Mouse (Mus musculus) forebrain, embryonic 15.5 days (tissue): ENCODE measurements around the gene Hist2h2aa1. TPM values are rescaled to one million over a fixed set of nuclear protein-coding genes. Genes with fewer than 3 reads are reported as not detected.
A peak's percentile ranks its signal among the peaks of the same experiment; 100 is the strongest.
"Not testable (repeated sequence)": the region's sequence is repeated elsewhere in the genome, so short reads cannot be mapped to it uniquely, and the experiment has no call there.

Experiments
- ATAC-seq: fragments of 200-750 bp; cut with Nextera tagmentation; replicated peaks from 2 replicates; pipeline ENCODE4 v1.8.0; 2017; ENCODE audit warnings: mild to moderate bottlenecking, moderate TSS enrichment, moderate library complexity
- H3K27ac ChIP-seq: fragments of 300-500 bp; sonication (generic); replicated peaks from 2 replicates; pipeline ENCODE4 v1.5.1; 2015; ENCODE audit warnings: mild to moderate bottlenecking, inconsistent platforms
- H3K27me3 ChIP-seq: fragments of 300-500 bp; sonication (generic); 2 replicates; pipeline ENCODE4 v1.6.1; 2015; ENCODE audit warnings: inconsistent platforms
- H3K36me3 ChIP-seq: fragments of 300-500 bp; sonication (generic); 2 replicates; pipeline ENCODE4 v1.6.1; 2015; ENCODE audit warnings: mild to moderate bottlenecking, inconsistent platforms
- H3K4me1 ChIP-seq: fragments of 300-500 bp; sonication (generic); 2 replicates; pipeline ENCODE4 v1.6.1; 2015; ENCODE audit warnings: inconsistent platforms
- H3K4me2 ChIP-seq: fragments of 300-500 bp; sonication (generic); replicated peaks from 2 replicates; pipeline ENCODE4 v1.6.1; 2015; ENCODE audit warnings: mild to moderate bottlenecking, inconsistent platforms
- H3K4me3 ChIP-seq: fragments of 300-500 bp; sonication (generic); 2 replicates; pipeline ENCODE4 v1.5.1; 2015; ENCODE audit warnings: mild to moderate bottlenecking, inconsistent platforms
- H3K9ac ChIP-seq: fragments of 300-500 bp; sonication (generic); replicated peaks from 2 replicates; pipeline ENCODE4 v1.6.1; 2015; ENCODE audit warnings: mild to moderate bottlenecking, inconsistent platforms
- H3K9me3 ChIP-seq: fragments of 300-500 bp; sonication (generic); 2 replicates; pipeline ENCODE4 v1.6.1; 2016; ENCODE audit warnings: inconsistent platforms
- WGBS: fragments of 180-500 bp; shearing (Covaris S2); methylation state at CpG from one replicate; pipeline ENCODE4 v1.1.7; 2015; ENCODE audit warnings: mixed read lengths; 5-methylcytosine and 5-hydroxymethylcytosine counted together
- polyA plus RNA-seq: library from polyadenylated mRNA; unstranded; fragments of >200 nt; fragmentation: Nextera tagmentation; extraction: Ambion mirVana; gene quantifications from 2 replicates; pipeline ENCODE4 v1.2.1, GENCODE M21; 2015

The Hist2h2aa1 gene
- polyA plus RNA-seq, 1 experiment from 2014 or later: 32.2 TPM

DNA sequence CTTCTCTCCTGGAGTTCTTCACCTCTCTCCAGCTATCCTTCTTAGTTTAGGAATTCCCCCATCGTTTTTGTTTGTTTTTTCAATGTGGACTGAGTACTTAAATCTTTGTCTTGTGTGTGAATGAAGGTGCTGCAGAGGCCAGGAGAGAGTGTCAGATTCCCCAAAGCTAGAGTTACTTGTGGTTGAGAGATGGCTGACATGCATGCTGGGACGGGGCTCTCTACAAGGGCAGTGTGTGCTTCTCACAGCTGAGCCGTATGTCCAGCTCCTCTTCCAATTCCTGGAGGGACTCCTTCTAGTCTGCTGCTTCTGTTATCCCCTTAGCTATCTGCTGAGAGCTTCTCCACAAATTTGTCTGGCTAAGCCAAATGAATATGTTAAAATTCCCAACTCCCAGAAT lies 9.5 kb upstream of the Hist2h2aa1 start:
- no peaks in the 10 kb centered on the region for H3K36me3 ChIP-seq
- peaks cover 18% of the 10 kb centered on the region for H3K4me1 ChIP-seq
- H3K27me3 ChIP-seq: no peaks in the 10 kb centered on the region
- H3K4me2 ChIP-seq: no peak overlapping the region
- no peak overlapping the region for H3K27ac ChIP-seq
- WGBS: 76% methylated on average over 3 of the region's 3 CpGs
- ATAC-seq: no peak
- H3K9ac ChIP-seq: no peak overlapping the region
- no peaks in the 10 kb centered on the region for H3K9me3 ChIP-seq
- H3K4me3 ChIP-seq: no peak overlapping the region

DNA sequence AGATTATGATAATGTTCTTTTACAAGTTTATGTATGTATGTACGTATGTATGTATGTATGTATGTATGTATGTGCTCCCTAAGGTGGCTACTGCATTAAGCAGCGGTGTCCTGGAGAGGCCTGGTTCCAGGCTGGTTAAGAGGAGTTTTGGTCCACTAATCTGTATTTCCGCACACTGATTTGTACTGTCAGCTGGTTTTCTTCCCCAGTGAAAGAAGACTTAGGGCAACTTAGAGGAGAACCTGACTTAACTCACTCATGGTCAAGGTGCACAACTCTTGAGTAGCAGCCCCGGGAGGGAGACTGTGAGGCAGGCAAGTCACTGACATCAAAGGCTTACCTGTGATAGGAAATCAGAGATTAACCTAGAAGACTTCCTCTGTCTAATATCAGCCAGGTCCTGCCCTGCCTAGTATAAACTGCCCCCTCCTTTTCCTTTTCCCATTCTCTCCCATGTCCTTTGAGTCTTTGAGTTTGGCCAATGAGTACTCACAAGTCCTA lies 8.4 kb upstream of the Hist2h2aa1 start:
- Histone ChIP-seq H3K9ac (peak overlapping the region; percentile 49; the same call in 1 of the 2 replicates), H3K36me3 (no peaks in the 10 kb centered on the region), H3K4me1 (peaks cover 23% of the 10 kb centered on the region), H3K4me3 (peak overlapping the region; percentile 39), H3K27ac (no peak overlapping the region), H3K4me2 (peak overlapping the region; percentile 47), H3K27me3 (no peaks in the 10 kb centered on the region), H3K9me3 (no peaks in the 10 kb centered on the region)
- ATAC-seq: no peak
- WGBS: 83% methylated on average over 4 of the region's 4 CpGs

DNA sequence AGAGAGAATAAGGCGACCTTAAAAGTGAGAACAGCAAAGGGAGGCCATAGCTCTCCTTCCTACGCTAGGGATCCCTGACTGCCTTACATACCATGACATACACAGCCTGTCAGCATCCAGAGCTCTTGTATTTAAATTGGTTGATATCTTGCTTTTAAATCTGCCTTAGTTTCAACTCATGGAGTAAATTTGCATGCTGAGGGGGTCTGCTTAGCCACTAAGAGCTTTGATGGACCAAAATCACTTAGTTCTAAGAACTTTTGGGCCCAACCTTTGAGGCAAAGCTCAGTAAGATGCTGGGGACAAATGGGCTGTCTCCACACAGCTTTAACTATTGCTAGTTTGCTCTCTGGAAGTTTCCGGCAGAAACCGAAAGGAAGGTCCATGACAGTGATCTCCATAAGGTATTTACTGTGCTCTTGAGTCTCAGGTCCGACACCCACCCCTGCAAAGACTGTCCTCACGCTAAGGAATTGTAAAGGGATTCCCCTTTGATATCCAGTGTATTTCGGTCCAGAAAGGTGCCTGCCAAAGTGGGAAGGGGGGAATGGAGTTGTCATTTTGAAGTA lies 7.9 kb upstream of the Hist2h2aa1 start:
- H3K27ac ChIP-seq: 0 out of 2 replicates have a peak overlapping the region, but pooled peaks have one; percentile 40
- H3K36me3 ChIP-seq: no peaks in the 10 kb centered on the region
- no peaks in the 10 kb centered on the region for H3K9me3 ChIP-seq
- H3K4me3 ChIP-seq: peak overlapping the region; percentile 39
- ATAC-seq: no peak
- peak overlapping the region; percentile 49 for H3K9ac ChIP-seq
- peaks cover 23% of the 10 kb centered on the region for H3K4me1 ChIP-seq
- H3K27me3 ChIP-seq: no peaks in the 10 kb centered on the region
- 17% methylated on average over 7 of the region's 7 CpGs for WGBS
- peak overlapping the region; percentile 47 for H3K4me2 ChIP-seq

DNA sequence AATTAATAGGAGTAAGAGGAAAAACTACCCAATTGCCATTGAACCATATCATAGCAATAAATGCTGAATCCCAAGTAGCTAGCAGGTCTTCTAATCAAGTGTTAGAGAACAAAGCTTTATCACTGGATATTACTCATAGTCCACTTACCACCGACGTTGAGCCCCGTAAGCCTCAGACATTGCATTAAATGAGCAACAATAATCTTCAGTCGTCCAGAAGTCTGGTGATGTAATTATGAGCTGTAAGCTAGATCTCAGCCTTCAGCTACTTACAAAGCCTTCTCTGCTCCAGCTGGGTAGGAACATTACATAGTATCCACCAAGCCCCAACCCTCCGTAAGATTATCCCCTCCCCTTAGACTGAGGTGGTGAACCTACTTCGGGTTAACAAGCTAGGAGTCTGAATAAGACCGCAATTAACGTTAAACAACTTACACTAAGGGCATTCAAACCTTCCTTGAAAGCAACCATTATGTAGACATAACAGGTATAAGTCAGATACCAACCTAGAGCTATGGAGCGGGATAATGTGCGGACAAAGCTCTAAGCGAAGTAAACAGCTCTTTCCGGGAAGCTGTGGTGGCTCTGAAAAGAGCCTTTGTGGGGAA lies 7.3 kb upstream of the Hist2h2aa1 start:
- Histone ChIP-seq H3K27me3 (no peaks in the 10 kb centered on the region), H3K4me3 (peak overlapping the region; percentile 39)
- WGBS: under 1% methylated on average over 12 of the region's 12 CpGs

DNA sequence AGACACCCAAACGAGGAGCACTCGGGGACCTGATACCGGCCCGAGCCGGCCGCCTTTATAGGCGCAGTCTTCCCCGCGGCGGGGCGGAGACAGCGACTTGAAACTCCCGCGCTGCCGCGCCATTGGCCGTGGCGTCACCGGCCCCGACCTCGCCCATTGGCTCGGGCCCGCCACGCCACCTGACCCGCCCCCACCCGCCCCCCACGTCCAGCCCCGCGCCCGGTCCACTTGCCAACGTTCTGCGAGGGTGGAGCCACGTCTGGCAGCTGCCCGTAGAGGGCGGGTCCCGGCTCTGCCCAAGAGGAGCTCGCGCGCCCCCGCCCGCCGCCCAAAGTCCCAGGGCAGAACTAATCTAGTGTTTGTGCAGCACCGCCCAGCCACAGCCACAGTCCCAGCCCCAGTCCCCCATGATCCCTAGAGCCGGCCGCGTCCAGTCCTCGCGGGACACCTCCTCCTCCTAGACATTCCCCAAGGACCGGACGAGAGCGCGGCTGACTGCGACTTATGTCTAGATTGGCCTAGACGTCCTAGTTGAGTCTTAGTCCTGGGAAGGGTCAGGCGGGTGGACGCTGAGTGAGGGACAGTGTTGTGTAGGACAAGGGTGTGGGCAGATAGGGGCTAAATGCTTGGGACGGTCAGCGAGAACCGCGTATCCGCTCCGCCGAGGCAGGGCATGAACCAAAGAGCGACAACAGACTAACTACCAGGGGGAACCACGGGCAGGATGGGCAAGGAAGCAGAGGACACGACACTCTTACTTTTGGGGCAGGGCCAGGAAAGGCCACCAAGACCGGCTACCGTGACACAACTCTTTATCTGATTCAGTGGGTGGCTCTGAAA lies 6.1 kb upstream of the Hist2h2aa1 start, which contains the start of gene Hist2h3c2:
Gene Hist2h3c2, minus strand, starts transcription at position 174 of the 840 bp plus-strand sequence.
- peak within 1 kb of the TSS; percentile 66 for H3K27ac ChIP-seq
- not testable (repeated sequence) for H3K36me3 ChIP-seq, H3K9me3 ChIP-seq, H3K27me3 ChIP-seq
- H3K9ac ChIP-seq: peak within 1 kb of the TSS; percentile 49
- peaks cover 27% of the 10 kb centered on the region for H3K4me1 ChIP-seq
- peak; percentile 89 for ATAC-seq
- 1% methylated on average over 24 of the region's 68 CpGs for WGBS
- H3K4me3 ChIP-seq: peak within 1 kb of the TSS; percentile 39
- peak within 1 kb of the TSS; percentile 47 for H3K4me2 ChIP-seq

More for the DNA sequence above, 7.3 kb upstream of the Hist2h2aa1 start:
- H3K4me2 ChIP-seq: peak overlapping the region; percentile 47
- no peak for ATAC-seq
- H3K36me3 ChIP-seq: no peaks in the 10 kb centered on the region
- no peaks in the 10 kb centered on the region for H3K9me3 ChIP-seq
- peak overlapping the region; percentile 49 for H3K9ac ChIP-seq
- H3K27ac ChIP-seq: peak overlapping the region; percentile 40; the same call in 1 of the 2 replicates
- peaks cover 23% of the 10 kb centered on the region for H3K4me1 ChIP-seq

DNA sequence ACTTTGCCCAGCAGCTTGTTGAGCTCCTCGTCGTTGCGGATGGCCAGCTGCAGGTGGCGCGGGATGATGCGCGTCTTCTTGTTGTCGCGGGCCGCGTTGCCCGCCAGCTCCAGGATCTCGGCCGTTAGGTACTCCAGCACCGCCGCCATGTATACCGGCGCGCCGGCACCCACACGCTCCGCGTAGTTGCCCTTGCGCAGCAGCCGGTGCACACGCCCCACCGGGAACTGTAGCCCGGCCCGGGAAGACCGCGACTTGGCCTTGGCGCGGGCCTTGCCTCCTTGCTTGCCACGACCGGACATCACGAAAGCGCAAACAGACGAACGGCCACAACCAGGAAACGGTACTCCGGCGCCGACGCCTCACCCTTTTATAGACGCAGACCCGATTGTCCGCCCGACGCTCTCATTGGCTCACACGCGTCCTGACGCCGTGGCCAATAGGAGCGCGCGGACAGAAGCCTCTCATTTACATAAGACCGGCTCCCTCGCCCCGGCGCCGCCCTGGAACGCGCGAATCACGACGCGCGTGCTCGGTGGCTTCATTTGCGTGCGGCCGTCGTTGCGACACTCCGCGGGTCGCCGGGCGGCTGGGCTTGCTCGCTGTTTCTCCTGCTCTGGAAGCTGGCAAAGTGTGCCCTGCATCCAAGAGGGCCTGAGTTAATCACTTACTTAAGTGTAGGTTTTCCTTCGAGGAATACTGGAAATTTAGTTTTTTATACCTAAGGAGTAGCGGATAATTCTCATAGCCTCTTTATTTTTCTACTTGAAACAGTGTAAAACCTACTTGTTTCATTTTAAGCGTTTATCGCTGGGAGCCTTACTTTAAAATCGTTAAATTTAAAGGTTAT lies 5.1 kb upstream of the Hist2h2aa1 start, which contains the start of gene Hist2h2aa2:
Gene Hist2h2aa2, minus strand, starts transcription at position 328 of the 850 bp plus-strand sequence.
- H3K27me3 ChIP-seq, H3K36me3 ChIP-seq, H3K9me3 ChIP-seq: not testable (repeated sequence)
- 2% methylated on average over 47 of the region's 85 CpGs for WGBS
- H3K4me3 ChIP-seq: peak within 1 kb of the TSS; percentile 38
- peak within 1 kb of the TSS; percentile 44 for H3K9ac ChIP-seq
- H3K4me2 ChIP-seq: peak within 1 kb of the TSS; percentile 49
- peak within 1 kb of the TSS; percentile 89 for H3K27ac ChIP-seq
- ATAC-seq: peak; percentile 87
- peaks cover 34% of the 10 kb centered on the region for H3K4me1 ChIP-seq

DNA sequence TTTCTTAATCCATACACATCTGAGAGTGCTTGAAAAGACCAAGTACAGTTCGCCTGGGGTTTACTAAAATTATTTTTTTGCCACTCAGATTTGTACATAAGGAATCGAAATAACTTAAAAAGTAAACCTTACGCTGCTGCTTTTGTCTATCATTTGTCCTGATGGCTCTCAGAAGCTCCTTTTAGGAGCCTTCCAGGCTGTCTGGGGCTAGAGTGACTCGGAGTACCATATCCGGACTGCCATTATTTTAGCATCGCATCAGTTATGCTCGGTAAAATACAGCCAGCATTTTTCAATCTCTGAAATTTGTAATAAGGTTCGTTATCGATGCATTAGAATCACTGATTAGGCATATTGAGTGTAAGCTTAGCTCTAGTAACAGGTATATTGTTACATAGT lies 4.5 kb upstream of the Hist2h2aa1 start:
- peak overlapping the region; percentile 41 for H3K9ac ChIP-seq
- WGBS: 65% methylated on average over 9 of the region's 9 CpGs
- H3K4me2 ChIP-seq: peak overlapping the region; percentile 49
- H3K4me1 ChIP-seq: peaks cover 34% of the 10 kb centered on the region
- H3K9me3 ChIP-seq: no peaks in the 10 kb centered on the region
- H3K27ac ChIP-seq: peak overlapping the region; percentile 89
- no peaks in the 10 kb centered on the region for H3K36me3 ChIP-seq
- H3K4me3 ChIP-seq: peak overlapping the region; percentile 37
- no peak for ATAC-seq
- H3K27me3 ChIP-seq: no peaks in the 10 kb centered on the region

DNA sequence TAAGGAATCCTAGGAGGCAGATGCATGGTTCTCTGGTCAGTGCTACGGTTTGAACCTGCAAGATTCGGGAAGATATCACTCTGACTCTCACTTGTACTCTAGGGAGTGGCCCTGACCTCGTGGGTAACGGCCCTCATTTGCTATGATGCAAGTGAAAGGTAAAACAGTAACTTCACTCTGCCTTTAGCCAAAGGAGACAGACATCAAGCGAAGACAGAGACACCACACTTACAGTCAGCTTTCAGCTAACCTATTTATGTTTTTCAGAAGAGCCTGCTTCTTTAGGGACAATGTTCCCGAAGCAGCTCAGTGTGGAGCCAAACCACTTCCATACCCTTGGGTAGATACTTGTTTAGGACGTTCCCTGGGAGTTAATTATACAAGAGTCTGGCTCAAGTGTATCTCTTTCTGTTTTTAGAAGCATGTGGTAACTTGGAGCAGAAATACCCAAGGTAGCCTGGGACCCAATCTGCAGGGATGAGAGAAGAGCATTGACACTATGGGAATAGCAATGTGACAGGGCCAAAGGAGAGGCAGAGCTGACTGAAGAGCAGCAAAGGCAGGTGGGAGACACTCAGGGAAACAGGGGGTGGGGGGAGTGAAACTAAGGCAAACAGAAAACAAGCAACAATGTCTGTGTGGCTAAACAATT lies 1.2 kb upstream of the Hist2h2aa1 start:
- H3K36me3 ChIP-seq: no peaks in the 10 kb centered on the region
- peak overlapping the region; percentile 62 for H3K9ac ChIP-seq
- peak overlapping the region; percentile 47 for H3K4me2 ChIP-seq
- peak overlapping the region; percentile 44; the same call in 1 of the 2 replicates for H3K4me3 ChIP-seq
- no peaks in the 10 kb centered on the region for H3K9me3 ChIP-seq
- WGBS: 84% methylated on average over 7 of the region's 7 CpGs
- H3K4me1 ChIP-seq: peaks cover 32% of the 10 kb centered on the region
- no peak for ATAC-seq
- no peaks in the 10 kb centered on the region for H3K27me3 ChIP-seq
- peak overlapping the region; percentile 94 for H3K27ac ChIP-seq

DNA sequence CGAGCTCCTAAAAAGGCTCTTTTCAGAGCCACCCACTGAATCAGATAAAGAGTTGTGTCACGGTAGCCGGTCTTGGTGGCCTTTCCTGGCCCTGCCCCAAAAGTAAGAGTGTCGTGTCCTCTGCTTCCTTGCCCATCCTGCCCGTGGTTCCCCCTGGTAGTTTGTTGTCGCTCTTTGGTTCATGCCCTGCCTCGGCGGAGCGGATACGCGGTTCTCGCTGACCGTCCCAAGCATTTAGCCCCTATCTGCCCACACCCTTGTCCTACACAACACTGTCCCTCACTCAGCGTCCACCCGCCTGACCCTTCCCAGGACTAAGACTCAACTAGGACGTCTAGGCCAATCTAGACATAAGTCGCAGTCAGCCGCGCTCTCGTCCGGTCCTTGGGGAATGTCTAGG lies 721 bp downstream of the Hist2h2aa1 start:
- peaks cover 28% of the 10 kb centered on the region for H3K4me1 ChIP-seq
- WGBS: 0% methylated on average over 10 of the region's 21 CpGs
- not testable (repeated sequence) for H3K9me3 ChIP-seq, H3K36me3 ChIP-seq, H3K27me3 ChIP-seq
- H3K27ac ChIP-seq: peak overlapping the region; percentile 71
- H3K9ac ChIP-seq: peak overlapping the region; percentile 38; the same call in 1 of the 2 replicates
- peak; percentile 7; the same call in 1 of the 2 replicates for ATAC-seq
- H3K4me2 ChIP-seq: peak overlapping the region; percentile 35
- H3K4me3 ChIP-seq: peak overlapping the region; percentile 37

DNA sequence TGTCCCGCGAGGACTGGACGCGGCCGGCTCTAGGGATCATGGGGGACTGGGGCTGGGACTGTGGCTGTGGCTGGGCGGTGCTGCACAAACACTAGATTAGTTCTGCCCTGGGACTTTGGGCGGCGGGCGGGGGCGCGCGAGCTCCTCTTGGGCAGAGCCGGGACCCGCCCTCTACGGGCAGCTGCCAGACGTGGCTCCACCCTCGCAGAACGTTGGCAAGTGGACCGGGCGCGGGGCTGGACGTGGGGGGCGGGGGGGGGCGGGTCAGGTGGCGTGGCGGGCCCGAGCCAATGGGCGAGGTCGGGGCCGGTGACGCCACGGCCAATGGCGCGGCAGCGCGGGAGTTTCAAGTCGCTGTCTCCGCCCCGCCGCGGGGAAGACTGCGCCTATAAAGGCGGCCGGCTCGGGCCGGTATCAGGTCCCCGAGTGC lies 1.1 kb downstream of the Hist2h2aa1 start, which contains the start of gene Hist2h3c1:
Gene Hist2h3c1, plus strand, starts transcription at position 259 of the 430 bp plus-strand sequence.
- Histone ChIP-seq H3K4me3 (peak within 1 kb of the TSS; percentile 38), H3K9ac (peak within 1 kb of the TSS; percentile 40), H3K4me1 (peaks cover 25% of the 10 kb centered on the region), H3K4me2 (peak within 1 kb of the TSS; percentile 40), H3K27ac (peak within 1 kb of the TSS; percentile 71)
- not testable (repeated sequence) for H3K9me3 ChIP-seq, H3K27me3 ChIP-seq, H3K36me3 ChIP-seq
- WGBS: no CpG with 5 or more reads among the region's 47 CpGs
- ATAC-seq: peak; percentile 90
